Mouse (Mus musculus) megakaryocyte, embryonic 14.5 days (primary cell): Measurements from ENCODE around the gene Fbxo24. TPM values are rescaled to one million over a fixed set of nuclear protein-coding genes. Genes with fewer than 3 reads are reported as not detected.
A peak's percentile ranks its signal among the peaks of the same experiment; 100 is the strongest.

Experiments used
- H3K27me3 ChIP-seq: replicated peaks from 2 replicates; pipeline ENCODE3; 2012; ENCODE audit warnings: inconsistent platforms
- H3K36me3 ChIP-seq: replicated peaks from 2 replicates; pipeline ENCODE3; 2012; ENCODE audit warnings: low read length, inconsistent platforms, mixed read lengths
- H3K4me1 ChIP-seq: 2 replicates; pipeline ENCODE4 v1.6.1; 2012; ENCODE audit warnings: inconsistent platforms
- H3K4me3 ChIP-seq: replicated peaks from 2 replicates; pipeline ENCODE3; 2012; ENCODE audit warnings: moderate library complexity, mild to moderate bottlenecking, inconsistent platforms
- H3K9me3 ChIP-seq: 2 replicates; pipeline ENCODE4 v1.6.1; 2012; ENCODE audit warnings: inconsistent platforms
- FLI1 ChIP-seq: IDR thresholded peaks from 2 replicates; pipeline ENCODE4 v1.6.1; 2012; ENCODE audit warnings: low read length, inconsistent platforms, mixed read lengths
- GATA1 ChIP-seq: IDR thresholded peaks from 3 replicates; pipeline ENCODE4 v1.6.1; 2012; ENCODE audit warnings: mixed read lengths, low read length, inconsistent platforms, borderline replicate concordance
- polyA plus RNA-seq: library from polyadenylated mRNA; stranded (reverse); fragments of >175 nt; gene quantifications from 2 replicates; pipeline ENCODE4 v1.2.3, GENCODE M21; 2012; ENCODE audit warnings: low replicate concordance; ENCODE audit not compliant: insufficient read depth

Fbxo24 gene
- polyA plus RNA-seq, 1 experiment, result 0.15 TPM

GRCm38 (mm10) chr5:137595921-137596320 is 32.9 kb downstream of the Fbxo24 start:
- Histone ChIP-seq H3K9me3 (no peaks in the 10 kb centered on the region), H3K4me3 (no peak overlapping the region), H3K4me1 (peaks cover 62% of the 10 kb centered on the region), H3K36me3 (peaks cover 16% of the 10 kb centered on the region), H3K27me3 (no peaks in the 10 kb centered on the region)
- TF ChIP-seq FLI1 (no peak), GATA1 (no peak)

GRCm38 (mm10) chr5:137590507-137590906 is 38.3 kb downstream of the Fbxo24 start:
- peaks cover 12% of the 10 kb centered on the region for H3K9me3 ChIP-seq
- H3K36me3 ChIP-seq, result peaks cover 9% of the 10 kb centered on the region
- H3K4me1 ChIP-seq, result peaks cover 17% of the 10 kb centered on the region
- TF ChIP-seq FLI1 (no peak), GATA1 (no peak)
- H3K27me3 ChIP-seq, result peaks cover 1% of the 10 kb centered on the region
- H3K4me3 ChIP-seq, result no peak overlapping the region

- H3K36me3 ChIP-seq, result peaks cover 2% of the 10 kb centered on the region
- H3K4me1 ChIP-seq, result peaks cover 5% of the 10 kb centered on the region
- H3K9me3 ChIP-seq, result peaks cover 12% of the 10 kb centered on the region
- no peak for TF ChIP-seq GATA1
- no peak for TF ChIP-seq FLI1
- H3K4me3 ChIP-seq, result no peak overlapping the region
- peaks cover 28% of the 10 kb centered on the region for H3K27me3 ChIP-seq
These were observed 43.8 kb downstream of the Fbxo24 start for GRCm38 (mm10) chr5:137584976-137585375.

- H3K27me3 ChIP-seq, result peaks cover 34% of the 10 kb centered on the region
- H3K36me3 ChIP-seq, result peaks cover 4% of the 10 kb centered on the region
- H3K4me3 ChIP-seq, result no peak overlapping the region
- no peak for TF ChIP-seq FLI1
- H3K9me3 ChIP-seq, result peaks cover 12% of the 10 kb centered on the region
- peaks cover 17% of the 10 kb centered on the region for H3K4me1 ChIP-seq
These were observed 45.1 kb downstream of the Fbxo24 start for GRCm38 (mm10) chr5:137583670-137584169.

GRCm38 (mm10) chr5:137582702-137583101 is 46.1 kb downstream of the Fbxo24 start:
- H3K9me3 ChIP-seq, result peaks cover 11% of the 10 kb centered on the region
- peaks cover 5% of the 10 kb centered on the region for H3K36me3 ChIP-seq
- peaks cover 40% of the 10 kb centered on the region for H3K27me3 ChIP-seq
- H3K4me1 ChIP-seq, result peaks cover 17% of the 10 kb centered on the region
- no peak overlapping the region for H3K4me3 ChIP-seq
- TF ChIP-seq FLI1 (no peak), GATA1 (no peak)

GRCm38 (mm10) chr5:137580246-137580645 is 48.6 kb downstream of the Fbxo24 start:
- H3K4me3 ChIP-seq, result no peak overlapping the region
- no peak for TF ChIP-seq FLI1
- no peak for TF ChIP-seq GATA1
- H3K36me3 ChIP-seq, result peaks cover 3% of the 10 kb centered on the region
- H3K27me3 ChIP-seq, result peaks cover 47% of the 10 kb centered on the region
- H3K9me3 ChIP-seq, result no peaks in the 10 kb centered on the region
- H3K4me1 ChIP-seq, result peaks cover 17% of the 10 kb centered on the region

- peaks cover 31% of the 10 kb centered on the region for H3K4me1 ChIP-seq
- H3K4me3 ChIP-seq, result no peak overlapping the region
- H3K27me3 ChIP-seq, result peaks cover 69% of the 10 kb centered on the region
- no peak for TF ChIP-seq GATA1
- no peak for TF ChIP-seq FLI1
- peaks cover 3% of the 10 kb centered on the region for H3K36me3 ChIP-seq
- peaks cover 8% of the 10 kb centered on the region for H3K9me3 ChIP-seq
These were observed 54.3 kb downstream of the Fbxo24 start for GRCm38 (mm10) chr5:137574470-137574901.

- peaks cover 13% of the 10 kb centered on the region for H3K9me3 ChIP-seq
- H3K4me1 ChIP-seq, result peaks cover 37% of the 10 kb centered on the region
- H3K4me3 ChIP-seq, result peak overlapping the region; percentile 80
- TF ChIP-seq FLI1, result no peak
- TF ChIP-seq GATA1, result no peak
- H3K27me3 ChIP-seq, result peaks cover 81% of the 10 kb centered on the region
- no peaks in the 10 kb centered on the region for H3K36me3 ChIP-seq
These were observed 57.9 kb downstream of the Fbxo24 start for GRCm38 (mm10) chr5:137570691-137571586.

GRCm38 (mm10) chr5:137570181-137570580 is 58.6 kb downstream of the Fbxo24 start:
- Histone ChIP-seq H3K9me3 (peaks cover 13% of the 10 kb centered on the region), H3K4me1 (peaks cover 37% of the 10 kb centered on the region), H3K27me3 (peaks cover 88% of the 10 kb centered on the region), H3K4me3 (peak overlapping the region; percentile 84), H3K36me3 (no peaks in the 10 kb centered on the region)
- no peak for TF ChIP-seq GATA1
- TF ChIP-seq FLI1, result no peak

- H3K4me1 ChIP-seq, result peaks cover 37% of the 10 kb centered on the region
- H3K36me3 ChIP-seq, result no peaks in the 10 kb centered on the region
- H3K4me3 ChIP-seq, result peak within 1 kb of the TSS; percentile 84
- H3K9me3 ChIP-seq, result peaks cover 11% of the 10 kb centered on the region
- H3K27me3 ChIP-seq, result peaks cover 88% of the 10 kb centered on the region
- no peak for TF ChIP-seq FLI1
- TF ChIP-seq GATA1, result no peak
These were observed 59.1 kb downstream of the Fbxo24 start, which contains the start of gene Tfr2 for GRCm38 (mm10) chr5:137569665-137570064. Gene Tfr2 (plus strand): TSS chr5:137569840.
